Mouse (Mus musculus): Measurements from ENCODE around the gene Kat6b. TPM values are rescaled to one million over a fixed set of nuclear protein-coding genes. Genes with fewer than 3 reads are reported as not detected.
A peak's percentile ranks its signal among the peaks of the same experiment; 100 is the strongest.

The Kat6b gene
- polyA plus RNA-seq, 1 experiment from 2014 or later: 25.7 TPM

- DNase-seq (ENCODE audit: low spot score) (no peak), ATAC-seq (ENCODE audit: low FRiP score) (no peak)
- H3K9ac ChIP-seq: no peak overlapping the region
- H3K27me3 ChIP-seq (ENCODE audit: control insufficient read depth, insufficient read depth, low read length): no peaks in the 10 kb centered on the region
- no peak overlapping the region for H3K4me2 ChIP-seq (replicated peaks)
- 93% methylated on average over 12 of the region's 12 CpGs for WGBS
- no peak overlapping the region for H3K27ac ChIP-seq
- H3K4me3 ChIP-seq (replicated peaks; ENCODE audit: low read length): no peak overlapping the region
- peaks cover 29% of the 10 kb centered on the region for H3K4me1 ChIP-seq (replicated peaks; ENCODE audit: control insufficient read depth, insufficient read depth, low read length)
- no peaks in the 10 kb centered on the region for H3K36me3 ChIP-seq (replicated peaks; ENCODE audit: control insufficient read depth, insufficient read depth)
- H3K9me3 ChIP-seq (ENCODE audit: control insufficient read depth, low read length): no peaks in the 10 kb centered on the region
These were observed 120.9 kb downstream of the Kat6b start for GRCm38 (mm10) chr14:21602166-21602565.

GRCm38 (mm10) chr14:21602937-21603336, 121.7 kb downstream of the Kat6b start:
- Histone ChIP-seq H3K27me3 (ENCODE audit: control insufficient read depth, insufficient read depth, low read length) (no peaks in the 10 kb centered on the region), H3K4me2 (replicated peaks) (no peak overlapping the region), H3K27ac (no peak overlapping the region), H3K4me1 (replicated peaks; ENCODE audit: control insufficient read depth, insufficient read depth, low read length) (peaks cover 35% of the 10 kb centered on the region), H3K4me3 (replicated peaks; ENCODE audit: low read length) (no peak overlapping the region), H3K9ac (no peak overlapping the region), H3K9me3 (ENCODE audit: control insufficient read depth, low read length) (no peaks in the 10 kb centered on the region), H3K36me3 (replicated peaks; ENCODE audit: control insufficient read depth, insufficient read depth) (no peaks in the 10 kb centered on the region)
- WGBS: 81% methylated on average over 4 of the region's 4 CpGs
- ATAC-seq (ENCODE audit: low FRiP score) (no peak), DNase-seq (ENCODE audit: low spot score) (no peak)

- no peak overlapping the region for H3K4me2 ChIP-seq (replicated peaks)
- DNase-seq (ENCODE audit: low spot score) (no peak), ATAC-seq (ENCODE audit: low FRiP score) (no peak)
- H3K9me3 ChIP-seq (ENCODE audit: control insufficient read depth, low read length): no peaks in the 10 kb centered on the region
- H3K9ac ChIP-seq: no peak overlapping the region
- H3K4me3 ChIP-seq (replicated peaks; ENCODE audit: low read length): no peak overlapping the region
- H3K36me3 ChIP-seq (replicated peaks; ENCODE audit: control insufficient read depth, insufficient read depth): no peaks in the 10 kb centered on the region
- WGBS: 39% methylated on average over 4 of the region's 4 CpGs
- H3K27ac ChIP-seq: peak overlapping the region; percentile 17
- peaks cover 24% of the 10 kb centered on the region for H3K4me1 ChIP-seq (replicated peaks; ENCODE audit: control insufficient read depth, insufficient read depth, low read length)
- H3K27me3 ChIP-seq (ENCODE audit: control insufficient read depth, insufficient read depth, low read length): no peaks in the 10 kb centered on the region
These were observed 126.5 kb downstream of the Kat6b start for GRCm38 (mm10) chr14:21607686-21608085.

GRCm38 (mm10) chr14:21608886-21609285, 127.7 kb downstream of the Kat6b start:
- Histone ChIP-seq H3K36me3 (replicated peaks; ENCODE audit: control insufficient read depth, insufficient read depth) (no peaks in the 10 kb centered on the region), H3K27ac (peak overlapping the region; percentile 17; the same call in 1 of the 2 replicates), H3K4me3 (replicated peaks; ENCODE audit: low read length) (no peak overlapping the region), H3K9me3 (ENCODE audit: control insufficient read depth, low read length) (no peaks in the 10 kb centered on the region), H3K4me2 (replicated peaks) (no peak overlapping the region), H3K27me3 (ENCODE audit: control insufficient read depth, insufficient read depth, low read length) (no peaks in the 10 kb centered on the region), H3K9ac (0 out of 2 replicates have a peak overlapping the region, but pooled peaks have one; percentile 13), H3K4me1 (replicated peaks; ENCODE audit: control insufficient read depth, insufficient read depth, low read length) (peaks cover 24% of the 10 kb centered on the region)
- 21% methylated on average over 4 of the region's 4 CpGs for WGBS
- DNase-seq (ENCODE audit: low spot score) (no peak), ATAC-seq (ENCODE audit: low FRiP score) (no peak)

DNA sequence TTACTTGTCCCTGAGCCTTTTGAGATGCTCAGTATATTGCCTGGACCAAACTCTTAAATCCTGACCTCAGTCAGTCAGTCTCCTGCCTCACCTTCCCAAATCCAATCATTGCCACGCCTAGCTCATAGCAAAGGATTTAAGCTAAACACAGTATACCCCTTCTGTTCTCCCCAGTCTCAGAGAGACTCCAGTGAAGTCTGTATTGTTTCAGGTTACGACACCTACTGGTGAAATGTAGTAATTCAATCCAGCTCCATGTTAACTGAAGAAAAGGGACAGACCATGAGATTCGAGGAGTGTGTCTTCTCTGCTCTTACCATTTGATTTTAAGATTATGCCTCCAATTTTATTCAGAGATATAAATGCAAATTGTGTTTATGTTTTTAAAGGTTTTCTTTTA, 129.0 kb downstream of the Kat6b start:
- 19% methylated on average over 3 of the region's 3 CpGs for WGBS
- Histone ChIP-seq H3K4me1 (replicated peaks; ENCODE audit: control insufficient read depth, insufficient read depth, low read length) (peaks cover 24% of the 10 kb centered on the region), H3K9me3 (ENCODE audit: control insufficient read depth, low read length) (no peaks in the 10 kb centered on the region), H3K27ac (no peak overlapping the region), H3K27me3 (ENCODE audit: control insufficient read depth, insufficient read depth, low read length) (no peaks in the 10 kb centered on the region), H3K36me3 (replicated peaks; ENCODE audit: control insufficient read depth, insufficient read depth) (no peaks in the 10 kb centered on the region), H3K9ac (no peak overlapping the region), H3K4me2 (replicated peaks) (no peak overlapping the region), H3K4me3 (replicated peaks; ENCODE audit: low read length) (no peak overlapping the region)
- ATAC-seq (ENCODE audit: low FRiP score) (peak; percentile 65; the same call in 1 of the 2 replicates), DNase-seq (ENCODE audit: low spot score) (peak; percentile 77)

DNA sequence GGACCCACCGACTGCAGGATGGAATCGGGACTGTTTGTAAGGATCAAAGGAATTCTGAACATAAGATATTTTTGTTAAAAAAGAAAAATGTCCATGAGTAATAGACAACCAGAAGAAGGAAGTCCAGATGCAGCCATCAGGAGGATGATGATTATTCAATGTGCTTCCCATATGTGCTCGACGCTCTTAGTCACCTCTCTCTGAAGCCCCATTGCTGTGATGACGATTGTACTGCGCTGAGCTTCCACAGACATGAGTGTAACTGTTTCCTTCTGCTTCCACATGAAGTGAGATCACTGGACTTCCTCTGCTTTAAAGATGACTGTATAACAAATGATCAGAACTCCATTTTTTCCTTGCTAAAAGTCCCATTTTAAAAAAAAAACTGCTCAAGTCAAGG, 131.8 kb downstream of the Kat6b start:
- Histone ChIP-seq H3K4me3 (replicated peaks; ENCODE audit: low read length) (no peak overlapping the region), H3K9me3 (ENCODE audit: control insufficient read depth, low read length) (no peaks in the 10 kb centered on the region), H3K36me3 (replicated peaks; ENCODE audit: control insufficient read depth, insufficient read depth) (no peaks in the 10 kb centered on the region), H3K9ac (no peak overlapping the region), H3K27ac (no peak overlapping the region), H3K4me1 (replicated peaks; ENCODE audit: control insufficient read depth, insufficient read depth, low read length) (peaks cover 28% of the 10 kb centered on the region), H3K27me3 (ENCODE audit: control insufficient read depth, insufficient read depth, low read length) (no peaks in the 10 kb centered on the region), H3K4me2 (replicated peaks) (no peak overlapping the region)
- 85% methylated on average over 6 of the region's 6 CpGs for WGBS
- ATAC-seq (ENCODE audit: low FRiP score) (no peak), DNase-seq (ENCODE audit: low spot score) (no peak)

GRCm38 (mm10) chr14:21614103-21614502, 132.9 kb downstream of the Kat6b start:
- Histone ChIP-seq H3K9ac (no peak overlapping the region), H3K4me3 (replicated peaks; ENCODE audit: low read length) (no peak overlapping the region), H3K27ac (no peak overlapping the region), H3K4me2 (replicated peaks) (no peak overlapping the region), H3K27me3 (ENCODE audit: control insufficient read depth, insufficient read depth, low read length) (no peaks in the 10 kb centered on the region), H3K4me1 (replicated peaks; ENCODE audit: control insufficient read depth, insufficient read depth, low read length) (peaks cover 17% of the 10 kb centered on the region), H3K36me3 (replicated peaks; ENCODE audit: control insufficient read depth, insufficient read depth) (peaks cover 3% of the 10 kb centered on the region; the same call in 1 of the 2 replicates), H3K9me3 (ENCODE audit: control insufficient read depth, low read length) (no peaks in the 10 kb centered on the region)
- DNase-seq (ENCODE audit: low spot score) (no peak), ATAC-seq (ENCODE audit: low FRiP score) (no peak)
- WGBS: 88% methylated on average over 5 of the region's 5 CpGs

DNA sequence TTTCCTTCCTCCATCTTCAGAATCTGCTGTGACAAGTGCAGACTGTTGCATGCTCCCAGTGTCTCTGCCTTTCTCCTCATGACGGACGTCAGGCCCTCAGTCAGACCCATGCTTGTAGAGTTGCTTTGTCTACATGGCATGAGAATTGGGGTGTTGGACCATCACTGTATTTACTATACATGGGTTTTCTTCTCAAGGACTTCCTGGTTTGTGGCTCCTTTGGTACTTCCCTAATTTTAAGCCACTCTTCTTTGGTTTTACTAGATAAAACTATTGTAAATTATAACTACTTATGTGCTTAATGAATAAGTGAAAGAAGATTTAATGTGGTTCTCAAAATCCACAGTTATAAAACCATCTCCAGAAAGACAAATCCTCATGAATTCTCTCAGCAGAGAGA, 134.6 kb downstream of the Kat6b start:
- H3K36me3 ChIP-seq (replicated peaks; ENCODE audit: control insufficient read depth, insufficient read depth): peaks cover 5% of the 10 kb centered on the region; the same call in 1 of the 2 replicates
- H3K27me3 ChIP-seq (ENCODE audit: control insufficient read depth, insufficient read depth, low read length): no peaks in the 10 kb centered on the region
- DNase-seq (ENCODE audit: low spot score): no peak
- no peak overlapping the region for H3K4me2 ChIP-seq (replicated peaks)
- ATAC-seq (ENCODE audit: low FRiP score): no peak
- no peak overlapping the region for H3K4me3 ChIP-seq (replicated peaks; ENCODE audit: low read length)
- H3K4me1 ChIP-seq (replicated peaks; ENCODE audit: control insufficient read depth, insufficient read depth, low read length): peaks cover 11% of the 10 kb centered on the region; the same call in 1 of the 2 replicates
- no peak overlapping the region for H3K9ac ChIP-seq
- no peak overlapping the region for H3K27ac ChIP-seq
- no peaks in the 10 kb centered on the region for H3K9me3 ChIP-seq (ENCODE audit: control insufficient read depth, low read length)
- WGBS: 83% methylated on average over 2 of the region's 2 CpGs

GRCm38 (mm10) chr14:21617221-21617980, 136.2 kb downstream of the Kat6b start:
- no peak overlapping the region for H3K4me2 ChIP-seq (replicated peaks)
- H3K36me3 ChIP-seq (replicated peaks; ENCODE audit: control insufficient read depth, insufficient read depth): peaks cover 5% of the 10 kb centered on the region; the same call in 1 of the 2 replicates
- peaks cover 11% of the 10 kb centered on the region; the same call in 1 of the 2 replicates for H3K4me1 ChIP-seq (replicated peaks; ENCODE audit: control insufficient read depth, insufficient read depth, low read length)
- H3K9ac ChIP-seq: no peak overlapping the region
- no peak for DNase-seq (ENCODE audit: low spot score)
- no peak for ATAC-seq (ENCODE audit: low FRiP score)
- no peaks in the 10 kb centered on the region for H3K27me3 ChIP-seq (ENCODE audit: control insufficient read depth, insufficient read depth, low read length)
- WGBS: 53% methylated on average over 4 of the region's 4 CpGs
- no peak overlapping the region for H3K27ac ChIP-seq
- H3K4me3 ChIP-seq (replicated peaks; ENCODE audit: low read length): no peak overlapping the region
- H3K9me3 ChIP-seq (ENCODE audit: control insufficient read depth, low read length): no peaks in the 10 kb centered on the region
